Mouse (Mus musculus): ENCODE measurements around the gene Gm49395. TPM values are rescaled to one million over a fixed set of nuclear protein-coding genes. Genes with fewer than 3 reads are reported as not detected.

Gm49395 gene
- polyA plus RNA-seq, 1 experiment from 2014 or later: 3.2 TPM

- ATAC-seq (ENCODE audit: low FRiP score) (no peak), DNase-seq (ENCODE audit: low spot score, missing footprints) (peak; percentile 45)
- H3K36me3 ChIP-seq (ENCODE audit: control insufficient read depth, insufficient read depth, low read length): no peaks in the 10 kb centered on the region
- H3K4me1 ChIP-seq (ENCODE audit: control insufficient read depth, insufficient read depth, low read length): no peaks in the 10 kb centered on the region
- H3K27ac ChIP-seq (ENCODE audit: low read depth, low read length): no peak overlapping the region
- no peak overlapping the region for H3K4me2 ChIP-seq
- H3K9ac ChIP-seq (ENCODE audit: low read length): no peak overlapping the region
- no peaks in the 10 kb centered on the region for H3K9me3 ChIP-seq (ENCODE audit: control insufficient read depth, low read length)
- no peaks in the 10 kb centered on the region for H3K27me3 ChIP-seq (ENCODE audit: control insufficient read depth, insufficient read depth, low read length)
- 89% methylated on average over 4 of the region's 4 CpGs for WGBS
- H3K4me3 ChIP-seq (ENCODE audit: low read depth, low read length): no peak overlapping the region
These were observed 102.1 kb downstream of the Gm49395 start for GRCm38 (mm10) chr13:114999582-114999981.

- 95% methylated on average over 10 of the region's 10 CpGs for WGBS
- no peak overlapping the region for H3K9ac ChIP-seq (ENCODE audit: low read length)
- H3K4me1 ChIP-seq (ENCODE audit: control insufficient read depth, insufficient read depth, low read length): no peaks in the 10 kb centered on the region
- H3K36me3 ChIP-seq (ENCODE audit: control insufficient read depth, insufficient read depth, low read length): no peaks in the 10 kb centered on the region
- no peak overlapping the region for H3K27ac ChIP-seq (ENCODE audit: low read depth, low read length)
- H3K27me3 ChIP-seq (ENCODE audit: control insufficient read depth, insufficient read depth, low read length): no peaks in the 10 kb centered on the region
- DNase-seq (ENCODE audit: low spot score, missing footprints): no peak
- no peak overlapping the region for H3K4me3 ChIP-seq (ENCODE audit: low read depth, low read length)
- ATAC-seq (ENCODE audit: low FRiP score): no peak
- no peak overlapping the region for H3K4me2 ChIP-seq
- H3K9me3 ChIP-seq (ENCODE audit: control insufficient read depth, low read length): no peaks in the 10 kb centered on the region
These were observed 103.6 kb downstream of the Gm49395 start for GRCm38 (mm10) chr13:114998100-114998499.

- Histone ChIP-seq H3K9ac (ENCODE audit: low read length) (no peak overlapping the region), H3K9me3 (ENCODE audit: control insufficient read depth, low read length) (no peaks in the 10 kb centered on the region), H3K4me2 (no peak overlapping the region), H3K27ac (ENCODE audit: low read depth, low read length) (no peak overlapping the region), H3K27me3 (ENCODE audit: control insufficient read depth, insufficient read depth, low read length) (no peaks in the 10 kb centered on the region), H3K4me1 (ENCODE audit: control insufficient read depth, insufficient read depth, low read length) (peaks cover 3% of the 10 kb centered on the region; the same call in 1 of the 2 replicates), H3K36me3 (ENCODE audit: control insufficient read depth, insufficient read depth, low read length) (no peaks in the 10 kb centered on the region), H3K4me3 (ENCODE audit: low read depth, low read length) (no peak overlapping the region)
- ATAC-seq (ENCODE audit: low FRiP score) (peak; percentile 61), DNase-seq (ENCODE audit: low spot score, missing footprints) (no peak)
- WGBS: 55% methylated on average over 14 of the region's 14 CpGs
These were observed 109.3 kb downstream of the Gm49395 start for GRCm38 (mm10) chr13:114992260-114993014.

GRCm38 (mm10) chr13:114987668-114988067 lies 114.1 kb downstream of the Gm49395 start:
- DNase-seq (ENCODE audit: low spot score, missing footprints) (no peak), ATAC-seq (ENCODE audit: low FRiP score) (no peak)
- WGBS: 69% methylated on average over 6 of the region's 6 CpGs
- H3K27ac ChIP-seq (ENCODE audit: low read depth, low read length): no peak overlapping the region
- H3K9ac ChIP-seq (ENCODE audit: low read length): no peak overlapping the region
- no peak overlapping the region for H3K4me2 ChIP-seq
- H3K36me3 ChIP-seq (ENCODE audit: control insufficient read depth, insufficient read depth, low read length): no peaks in the 10 kb centered on the region
- no peaks in the 10 kb centered on the region for H3K9me3 ChIP-seq (ENCODE audit: control insufficient read depth, low read length)
- no peak overlapping the region for H3K4me3 ChIP-seq (ENCODE audit: low read depth, low read length)
- peaks cover 3% of the 10 kb centered on the region; the same call in 1 of the 2 replicates for H3K4me1 ChIP-seq (ENCODE audit: control insufficient read depth, insufficient read depth, low read length)
- H3K27me3 ChIP-seq (ENCODE audit: control insufficient read depth, insufficient read depth, low read length): no peaks in the 10 kb centered on the region

- Histone ChIP-seq H3K36me3 (ENCODE audit: control insufficient read depth, insufficient read depth, low read length) (no peaks in the 10 kb centered on the region), H3K27ac (ENCODE audit: low read depth, low read length) (no peak overlapping the region), H3K27me3 (ENCODE audit: control insufficient read depth, insufficient read depth, low read length) (no peaks in the 10 kb centered on the region), H3K9ac (ENCODE audit: low read length) (no peak overlapping the region), H3K9me3 (ENCODE audit: control insufficient read depth, low read length) (no peaks in the 10 kb centered on the region), H3K4me1 (ENCODE audit: control insufficient read depth, insufficient read depth, low read length) (peaks cover 1% of the 10 kb centered on the region; the same call in 1 of the 2 replicates), H3K4me2 (no peak overlapping the region), H3K4me3 (ENCODE audit: low read depth, low read length) (no peak overlapping the region)
- 76% methylated on average over 2 of the region's 2 CpGs for WGBS
- DNase-seq (ENCODE audit: low spot score, missing footprints) (peak; percentile 86), ATAC-seq (ENCODE audit: low FRiP score) (no peak)
These were observed 114.6 kb downstream of the Gm49395 start for GRCm38 (mm10) chr13:114987161-114987560.

Other genes with a start within 250 kb of the Gm49395 start
- 0.86 and 1.0 TPM in 2 replicates for gene Itga2, start 169.8 kb downstream of the Gm49395 start, polyA plus RNA-seq (2014; fragmentation: Nextera tagmentation; extraction: Ambion mirVana)
- 6.7 and 7.4 TPM in 2 replicates for gene Pelo, start 11.7 kb downstream of the Gm49395 start, polyA plus RNA-seq (2014; fragmentation: Nextera tagmentation; extraction: Ambion mirVana)
- gene Itga1, start within 50 bp of the Gm49395 start, polyA plus RNA-seq (2014; fragmentation: Nextera tagmentation; extraction: Ambion mirVana): 5.4 and 6.3 TPM in 2 replicates

All from midbrain, embryonic 11.5 days (tissue).